Mouse (Mus musculus): ENCODE results near the gene Ccm2.
A peak's percentile ranks its signal among the peaks of the same experiment; 100 is the strongest.

Ccm2 gene

DNA sequence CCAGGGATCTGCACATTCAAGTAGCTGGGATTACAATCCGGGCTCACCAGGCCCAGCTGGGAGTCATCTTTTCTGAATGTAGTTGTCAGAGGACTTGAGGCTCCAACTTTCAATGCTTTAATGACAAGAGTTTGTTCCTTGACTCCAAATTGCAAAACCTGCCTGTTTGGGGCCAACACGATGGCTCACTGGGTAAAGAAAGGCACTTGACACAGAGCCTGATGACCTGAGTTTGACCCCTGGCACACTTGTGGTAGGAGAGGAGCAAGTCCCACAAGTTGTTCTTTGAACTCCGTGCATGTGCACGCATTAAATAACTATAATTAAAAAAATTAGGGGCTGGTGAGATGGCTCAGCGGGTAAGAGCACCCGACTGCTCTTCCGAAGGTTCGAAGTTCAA lies 16.7 kb upstream of the Ccm2 start:
- DNase-seq (ENCODE audit: low spot score in 2 of 2), result no peak

DNA sequence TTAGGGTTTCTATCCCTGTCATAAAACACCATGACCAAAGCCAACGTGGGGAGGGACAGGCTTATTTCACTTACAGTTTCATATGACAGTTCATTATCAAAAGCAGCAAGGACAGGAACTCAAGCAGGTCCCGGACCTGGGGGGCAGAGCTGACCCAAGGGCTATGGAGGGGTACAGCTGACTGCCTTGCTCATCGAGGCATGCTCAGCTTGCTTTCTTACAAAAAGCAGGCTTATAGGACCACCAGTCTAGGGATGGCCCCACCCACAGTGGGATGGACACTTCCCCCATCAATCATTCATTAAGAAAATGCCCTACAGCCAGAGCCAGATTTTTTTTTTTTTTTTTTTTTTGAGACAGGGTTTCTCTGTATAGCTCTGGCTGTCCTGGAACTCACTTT lies 15.9 kb upstream of the Ccm2 start:
- DNase-seq (ENCODE audit: low spot score in 2 of 2), result no peak

DNA sequence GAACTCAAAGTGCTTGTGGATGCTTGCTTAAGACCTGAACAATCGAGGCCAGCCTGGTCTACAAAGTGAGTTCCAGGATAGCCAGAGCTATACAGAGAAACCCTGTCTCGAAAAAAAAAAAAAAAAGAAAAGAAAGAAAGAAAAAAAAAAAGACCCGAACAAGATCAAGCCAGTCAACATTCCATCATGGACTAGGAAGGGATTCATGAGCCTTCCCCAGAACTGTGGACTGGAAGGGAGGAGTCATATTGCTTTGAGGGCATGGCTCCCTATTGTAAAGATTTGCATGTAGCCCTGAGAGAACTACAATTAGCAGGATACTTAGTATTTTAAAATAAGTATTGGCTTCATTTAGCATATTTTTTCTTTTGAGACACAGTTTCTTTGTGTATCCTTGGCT lies 2.0 kb upstream of the Ccm2 start:
- no peak for DNase-seq (ENCODE audit: low spot score in 2 of 2)

DNA sequence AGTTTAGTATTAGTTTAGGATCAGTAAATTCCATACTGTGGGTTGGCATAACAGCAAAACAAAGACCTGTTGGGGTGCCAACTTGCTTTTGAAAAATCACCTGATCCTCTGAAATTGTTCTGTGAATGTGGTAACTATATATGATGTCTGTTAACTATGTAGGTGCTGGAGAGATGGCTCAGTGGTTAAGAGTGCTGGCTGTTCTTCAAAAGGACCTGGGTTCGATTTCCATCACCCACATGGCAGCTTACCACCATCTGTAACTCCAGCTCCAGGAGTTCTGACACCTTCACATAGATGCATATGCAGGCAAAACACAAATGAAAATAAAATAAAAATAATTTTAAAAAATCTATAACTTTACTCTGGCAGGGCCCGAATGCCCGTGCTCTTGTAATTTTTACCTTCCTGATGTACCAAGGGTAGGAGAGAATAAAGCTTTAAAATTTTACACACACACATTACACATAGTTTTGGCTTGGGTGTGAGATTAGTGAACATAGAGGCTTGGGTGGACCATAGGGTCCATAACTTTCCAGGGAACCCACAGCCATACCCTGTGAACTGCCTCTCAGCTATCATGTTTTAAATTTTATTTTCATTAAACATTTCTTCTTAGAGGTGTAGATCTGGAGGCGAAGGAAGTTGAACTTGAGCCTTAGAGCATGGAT lies 1.4 kb upstream of the Ccm2 start:
- DNase-seq (ENCODE audit: low spot score in 2 of 2), result no peak

DNA sequence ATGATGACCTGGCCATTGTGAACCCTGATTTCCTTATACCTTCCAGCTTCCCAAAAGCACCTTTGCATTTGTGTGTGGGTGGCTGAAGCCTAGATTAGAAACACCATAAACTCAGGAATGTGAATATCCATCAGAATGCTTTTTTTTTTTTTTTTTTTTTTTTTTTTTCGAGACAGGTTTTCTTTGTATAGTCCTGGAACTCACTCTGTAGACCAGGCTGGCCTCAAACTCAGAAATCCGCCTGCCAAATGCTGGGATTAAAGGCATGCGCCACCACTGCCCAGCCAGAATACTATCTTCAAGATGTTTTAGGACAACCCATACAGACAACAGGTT lies 862 bp upstream of the Ccm2 start:
- no peak for DNase-seq (ENCODE audit: low spot score in 2 of 2)

DNA sequence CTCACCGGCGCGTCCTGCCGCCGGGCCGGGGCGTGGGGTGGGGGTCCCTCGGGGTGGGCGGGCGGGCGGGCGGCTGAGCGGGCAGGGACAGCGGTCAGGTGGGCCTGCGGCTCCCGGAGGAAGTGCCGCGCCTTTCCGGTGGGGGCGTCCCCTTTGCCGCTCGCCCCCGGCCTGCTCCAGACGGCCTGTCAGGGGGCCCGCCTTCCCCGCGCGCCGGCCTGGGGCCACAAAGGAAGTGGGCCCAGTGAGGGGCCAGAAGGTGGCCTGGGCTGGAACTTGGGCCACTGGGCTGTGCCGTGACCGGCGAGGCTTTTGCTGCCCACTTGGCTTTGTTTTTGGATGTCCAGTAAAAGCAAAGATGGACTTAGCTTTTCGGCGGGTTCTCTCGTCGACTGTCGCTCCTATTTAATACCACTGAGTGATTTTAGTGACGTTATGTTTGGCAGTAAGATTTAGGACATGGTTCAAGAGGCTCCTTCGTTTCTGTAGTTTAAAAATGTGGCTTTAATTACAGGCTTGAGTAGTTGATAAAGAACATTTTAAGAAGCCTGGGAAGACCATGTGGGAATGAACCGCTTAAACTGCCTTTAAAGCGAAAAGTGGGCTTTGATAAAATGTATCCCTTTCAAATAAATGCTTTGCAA lies 472 bp downstream of the Ccm2 start:
- DNase-seq (ENCODE audit: low spot score in 2 of 2), result peak; percentile 66 to 73

DNA sequence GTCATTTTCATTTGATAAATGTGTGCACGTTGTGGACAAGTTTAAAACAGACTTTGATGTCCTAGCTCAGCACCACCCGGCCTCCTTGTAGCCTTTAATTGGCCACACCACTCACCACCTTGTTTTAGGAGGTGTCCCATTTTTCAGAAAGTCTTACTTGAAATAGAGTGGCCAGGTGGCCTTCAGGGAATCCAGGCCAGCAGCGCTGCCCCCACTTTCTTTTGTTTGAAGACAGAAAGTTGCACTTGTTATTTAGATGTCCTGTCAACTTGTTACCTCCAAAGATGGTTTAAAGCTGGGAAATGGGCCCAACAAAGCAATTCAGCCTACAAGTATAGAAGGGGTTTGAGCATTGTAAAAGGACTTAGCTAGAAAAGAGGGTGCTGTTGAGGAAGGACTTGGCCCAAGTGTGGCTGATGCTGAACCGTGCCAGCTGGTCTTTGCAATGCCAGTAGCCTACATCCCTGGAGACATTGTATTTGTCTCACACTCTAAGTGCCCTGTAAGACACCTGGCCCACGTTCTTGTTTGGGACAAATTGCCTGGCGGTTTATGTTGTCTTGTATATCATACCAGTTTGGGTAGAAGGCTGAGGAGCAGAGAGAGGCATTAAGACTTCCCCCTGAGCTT lies 1.1 kb downstream of the Ccm2 start:
- DNase-seq (ENCODE audit: low spot score in 2 of 2), result no peak

DNA sequence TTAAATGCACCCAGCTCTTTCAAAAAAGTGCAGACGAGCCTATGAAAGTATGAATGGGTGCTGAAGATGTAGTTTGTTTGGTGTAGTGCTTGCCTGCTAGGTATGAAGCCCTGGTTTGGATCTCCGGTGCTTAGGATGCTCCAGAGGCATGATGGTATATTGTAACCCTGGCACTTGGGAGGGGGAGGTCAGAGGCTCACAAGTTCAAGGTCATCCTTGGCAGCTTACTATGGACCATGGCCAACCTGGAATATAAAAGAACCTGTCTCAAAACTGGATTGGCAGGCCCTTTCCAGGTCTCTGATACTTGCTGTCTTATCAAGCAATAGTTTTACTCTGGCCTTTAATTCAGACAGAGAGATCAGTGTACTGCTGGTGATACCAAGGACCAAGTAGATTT lies 3.1 kb downstream of the Ccm2 start:
- no peak for DNase-seq (ENCODE audit: low spot score in 2 of 2)

DNA sequence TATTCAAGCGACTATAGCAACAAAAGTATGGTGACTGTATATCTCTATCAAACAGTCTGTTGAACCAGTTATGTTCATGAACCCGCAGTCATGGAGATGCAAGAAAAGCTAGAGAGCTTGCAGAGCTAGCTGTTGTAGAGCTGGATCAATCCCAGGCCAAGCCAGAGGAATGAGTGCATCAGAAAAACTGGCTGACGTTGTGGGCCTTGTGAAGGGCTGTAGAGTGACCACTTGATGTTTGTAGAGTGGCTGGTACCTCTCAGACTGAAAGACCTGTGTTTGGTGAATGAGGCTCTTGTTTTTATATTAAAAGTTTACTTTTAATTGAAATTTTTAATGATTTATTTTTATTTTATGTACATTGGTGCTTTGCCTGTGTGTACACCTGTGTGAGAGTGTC lies 3.5 kb downstream of the Ccm2 start:
- DNase-seq (ENCODE audit: low spot score in 2 of 2), result no peak

DNA sequence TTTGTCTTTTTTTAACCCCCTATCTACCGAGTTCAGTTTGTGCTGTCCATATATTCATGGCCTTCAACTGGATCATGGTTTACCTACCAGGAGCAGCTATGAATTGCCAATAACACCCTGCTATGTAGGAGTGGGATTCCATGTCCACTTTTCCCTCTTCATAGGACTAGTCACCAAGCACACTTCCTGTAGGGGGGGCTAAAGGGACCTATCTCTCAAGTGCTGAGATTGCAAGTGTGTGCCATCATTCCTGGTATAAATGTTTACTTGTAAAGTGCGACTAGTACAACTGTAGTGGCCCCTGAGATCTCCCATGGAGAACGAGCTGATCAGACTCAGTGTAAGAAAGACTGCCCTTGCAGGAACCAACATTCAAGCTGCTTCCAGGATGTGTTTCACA lies 11.5 kb downstream of the Ccm2 start:
- DNase-seq (ENCODE audit: low spot score in 2 of 2), result no peak

DNA sequence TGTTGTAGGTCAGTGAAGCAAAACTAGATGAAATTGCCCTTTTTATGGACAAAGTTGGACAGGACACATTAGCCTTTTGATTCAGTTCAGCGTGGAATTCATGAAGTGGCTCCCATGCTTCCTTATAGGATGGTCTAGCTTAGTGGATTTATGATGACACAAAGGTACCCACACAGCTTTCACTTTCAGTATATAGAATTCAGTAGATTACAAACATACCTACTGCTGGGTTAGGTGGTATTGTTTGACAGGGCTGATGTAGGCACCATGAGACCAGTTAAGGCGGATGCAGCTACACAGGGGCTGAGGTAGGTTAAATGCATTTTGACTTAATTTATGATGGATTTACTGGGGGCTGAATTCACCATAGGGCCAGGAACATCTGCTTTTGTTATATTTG lies 13.3 kb downstream of the Ccm2 start:
- no peak for DNase-seq (ENCODE audit: low spot score in 2 of 2)

DNA sequence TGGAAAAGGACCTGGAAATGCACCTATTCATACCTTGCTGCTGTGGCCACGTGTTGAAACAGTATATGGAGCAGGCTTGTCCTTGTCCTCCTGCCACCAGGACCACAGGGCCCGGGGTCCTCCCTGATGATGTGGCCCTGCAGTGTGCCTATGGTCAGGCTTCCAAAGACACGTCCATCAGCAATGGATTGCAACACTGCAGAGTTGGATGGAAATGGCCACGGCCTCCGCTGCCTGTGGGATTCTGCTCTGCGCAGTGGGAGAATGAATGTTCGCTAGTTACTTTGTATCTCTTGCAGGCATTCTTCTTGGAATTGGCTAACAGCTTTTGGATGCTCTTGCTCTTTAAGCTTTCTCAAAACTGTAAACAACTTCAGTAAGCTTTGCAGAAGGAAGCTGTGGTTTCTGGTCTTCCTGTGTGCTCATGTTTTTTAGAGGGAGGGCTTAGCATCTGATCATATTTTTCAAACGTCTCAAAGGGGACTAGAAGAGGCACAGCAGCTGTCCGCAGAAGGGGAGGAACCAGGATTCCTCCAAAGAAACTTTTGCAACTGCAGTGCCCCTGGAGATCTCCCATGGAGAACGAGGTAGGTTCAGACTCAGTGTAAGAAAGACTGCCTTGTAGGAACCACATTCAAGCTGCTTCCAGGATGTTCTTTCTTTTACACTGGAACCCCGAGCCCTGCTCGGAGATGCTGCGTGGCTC lies 14.1 kb downstream of the Ccm2 start:
- no peak for DNase-seq (ENCODE audit: low spot score in 2 of 2)

DNA sequence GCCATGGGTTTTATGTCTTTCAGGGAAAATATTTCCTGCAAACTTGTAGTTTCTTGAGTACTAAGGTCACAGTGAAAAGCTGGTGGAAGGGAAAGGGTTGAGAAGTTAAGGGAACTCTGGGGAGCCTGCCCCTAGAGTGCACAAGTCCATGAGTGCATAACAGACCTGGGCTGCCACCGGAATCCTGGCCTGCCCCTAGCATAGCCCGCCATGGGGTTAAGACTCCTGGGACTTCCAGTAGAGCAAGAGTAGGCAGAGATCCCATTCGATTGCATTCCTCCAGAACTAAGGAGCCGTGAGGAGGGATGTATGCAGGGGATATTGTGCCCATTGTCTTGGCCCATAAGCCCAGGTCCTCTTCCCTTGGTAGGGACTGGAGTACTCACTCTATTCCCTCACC lies 14.8 kb downstream of the Ccm2 start:
- no peak for DNase-seq (ENCODE audit: low spot score in 2 of 2)

DNA sequence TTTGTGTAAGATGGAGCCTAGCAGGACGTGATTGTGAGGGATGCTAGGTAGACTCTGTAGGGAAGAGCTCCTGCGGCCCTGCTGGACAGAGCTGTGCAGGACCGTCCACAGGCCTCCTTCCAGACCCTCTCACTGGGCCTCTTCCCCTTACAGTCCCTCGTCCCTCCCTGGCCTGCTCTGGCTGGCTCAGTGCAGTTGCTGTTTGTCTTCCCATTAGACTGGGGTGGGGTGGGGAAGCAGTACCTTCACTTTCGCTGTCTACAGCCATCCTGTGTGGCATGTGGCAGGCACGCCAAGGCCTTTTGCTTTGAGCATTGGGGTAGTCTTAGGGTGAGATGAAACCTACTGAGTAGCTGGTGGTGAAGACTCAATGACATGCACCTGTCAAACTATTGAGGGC lies 15.7 kb downstream of the Ccm2 start:
- DNase-seq (ENCODE audit: low spot score in 2 of 2), result no peak

DNA sequence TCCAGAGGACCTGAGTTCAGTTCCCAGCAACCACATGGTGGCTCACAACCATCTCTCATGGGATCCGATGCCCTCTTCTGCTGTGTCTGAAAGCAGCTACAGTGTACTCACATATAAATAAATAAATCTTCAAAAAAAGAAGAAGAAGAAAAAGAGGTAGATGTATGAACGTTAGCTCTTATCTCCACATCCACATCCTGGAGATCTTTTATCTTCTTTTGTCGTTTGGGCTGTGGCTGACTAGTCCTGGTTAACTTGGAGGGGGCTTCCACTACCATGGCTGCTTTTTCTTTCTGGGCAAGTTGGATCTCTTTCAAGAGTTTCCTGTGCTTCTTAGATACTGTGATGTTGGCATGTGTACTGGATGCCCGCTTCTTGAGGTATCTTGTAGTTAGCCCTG lies 16.5 kb downstream of the Ccm2 start:
- DNase-seq (ENCODE audit: low spot score in 2 of 2), result no peak

DNA sequence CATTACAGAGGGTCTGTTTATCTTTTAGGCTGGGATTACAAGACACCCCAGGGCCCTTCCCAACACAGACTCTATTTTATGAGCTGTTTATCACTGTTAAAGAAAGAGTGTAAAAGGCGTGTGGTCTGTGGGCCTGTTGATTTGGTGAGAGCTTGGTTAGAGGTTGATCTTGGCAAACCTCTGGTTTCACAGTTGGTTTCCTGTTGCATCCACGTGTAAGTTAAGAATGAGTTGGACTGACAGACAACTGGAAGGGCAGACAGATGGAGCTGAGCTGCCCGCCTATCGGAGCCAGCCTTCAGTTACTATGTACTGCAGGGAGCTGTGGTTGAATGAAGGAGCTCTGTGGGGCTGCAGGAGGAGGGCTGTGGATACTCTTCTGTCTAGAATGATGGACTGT lies 19.8 kb downstream of the Ccm2 start:
- DNase-seq (ENCODE audit: low spot score in 2 of 2), result no peak

DNA sequence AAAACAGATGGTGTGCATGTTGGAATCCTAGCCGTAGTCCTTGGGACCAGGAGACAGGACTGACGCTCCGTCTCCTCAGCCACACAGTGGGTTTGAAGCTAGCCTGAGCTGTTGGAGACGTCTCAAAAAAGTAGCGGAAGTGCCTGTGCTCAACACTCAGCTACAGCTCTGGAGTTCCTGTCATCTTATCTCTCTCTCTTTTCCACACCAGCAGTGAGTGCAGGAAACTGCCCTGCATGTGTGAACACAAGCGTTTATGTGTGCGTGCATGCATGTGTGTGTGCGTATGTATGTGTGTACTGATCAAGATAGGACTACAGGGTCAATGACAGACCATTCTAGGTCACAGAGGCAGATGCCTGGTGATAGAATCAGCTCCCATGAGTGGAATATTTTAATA lies 21.3 kb downstream of the Ccm2 start:
- no peak for DNase-seq (ENCODE audit: low spot score in 2 of 2)

DNA sequence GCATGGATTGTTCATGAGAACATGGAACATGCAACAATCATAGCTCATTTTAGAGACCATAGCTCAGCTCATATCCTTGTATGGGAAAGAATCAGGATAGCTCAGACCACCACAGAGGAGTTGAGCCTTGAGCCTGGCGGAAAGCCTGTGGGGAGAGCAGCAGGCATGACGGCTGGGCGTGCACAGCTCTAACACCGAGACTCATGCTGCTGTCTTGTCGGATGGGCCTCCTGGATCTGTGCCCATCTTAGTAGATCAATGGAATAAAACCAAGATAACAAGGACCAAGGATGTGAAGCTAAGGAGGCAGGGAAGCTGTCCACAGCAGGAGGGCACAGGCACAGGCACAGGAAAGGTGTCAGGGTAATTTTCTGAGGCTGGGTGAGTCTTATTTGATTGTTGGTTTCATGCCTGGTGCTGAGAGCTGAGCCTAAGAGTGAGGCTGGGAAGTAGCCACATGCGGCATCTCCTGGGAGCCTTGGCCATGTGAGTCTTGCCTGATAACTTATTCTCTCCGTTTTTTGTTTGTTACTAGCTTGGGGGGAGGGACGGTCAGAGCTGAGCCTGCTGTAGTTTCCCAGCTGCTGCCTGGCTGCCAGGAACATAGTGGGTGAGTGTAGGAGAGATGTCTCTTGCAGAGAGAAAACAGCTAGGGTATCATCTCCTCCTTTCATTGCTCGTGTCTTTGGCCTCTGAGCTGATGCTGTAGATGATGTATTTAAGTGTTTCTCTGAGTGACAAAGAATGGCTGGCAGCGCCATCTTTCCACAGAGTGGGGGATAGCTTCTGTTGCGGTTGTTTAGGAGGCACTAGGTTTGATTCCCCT lies 22.1 kb downstream of the Ccm2 start:
- peak; percentile 47 to 58 for DNase-seq (ENCODE audit: low spot score in 2 of 2)

DNA sequence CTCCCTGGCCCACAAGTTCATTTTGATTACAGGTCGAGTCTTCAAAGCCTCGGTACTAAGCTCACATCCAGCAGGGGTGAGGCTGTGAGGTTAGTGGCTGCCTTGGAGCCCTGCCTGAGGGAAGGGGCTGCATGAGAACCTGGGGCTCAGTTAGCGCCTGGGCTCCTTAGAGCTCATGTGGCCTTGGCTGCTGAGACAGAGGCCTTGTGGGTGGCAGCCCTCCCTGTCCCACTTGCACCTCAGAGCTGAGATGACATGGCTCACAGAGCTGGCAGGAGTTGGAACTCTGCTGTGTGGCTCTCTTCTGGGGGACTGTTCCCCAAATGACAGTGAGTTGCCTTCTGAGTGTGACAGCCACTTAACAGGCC lies 22.7 kb downstream of the Ccm2 start:
- DNase-seq (ENCODE audit: low spot score in 2 of 2), result no peak

DNA sequence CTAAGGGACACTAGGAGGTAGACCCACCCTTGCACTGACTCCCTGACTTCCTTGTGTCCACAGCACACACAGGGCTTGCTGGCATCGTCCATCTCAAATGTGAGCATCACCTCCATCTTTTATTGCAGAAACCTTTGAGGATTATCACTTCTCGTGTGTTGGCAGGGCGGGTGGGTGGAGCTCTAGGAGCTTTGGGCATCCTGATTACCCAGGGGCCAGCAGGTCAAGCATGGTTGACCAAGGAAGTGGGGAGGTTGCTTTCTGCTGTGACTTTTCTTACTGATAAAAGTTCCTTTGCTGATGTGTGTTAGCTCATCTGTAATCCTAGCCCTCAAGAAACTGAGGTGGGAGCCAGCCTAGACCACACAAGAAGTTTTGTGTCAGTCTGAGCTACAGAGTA lies 29.5 kb downstream of the Ccm2 start:
- DNase-seq (ENCODE audit: low spot score in 2 of 2), result no peak

DNA sequence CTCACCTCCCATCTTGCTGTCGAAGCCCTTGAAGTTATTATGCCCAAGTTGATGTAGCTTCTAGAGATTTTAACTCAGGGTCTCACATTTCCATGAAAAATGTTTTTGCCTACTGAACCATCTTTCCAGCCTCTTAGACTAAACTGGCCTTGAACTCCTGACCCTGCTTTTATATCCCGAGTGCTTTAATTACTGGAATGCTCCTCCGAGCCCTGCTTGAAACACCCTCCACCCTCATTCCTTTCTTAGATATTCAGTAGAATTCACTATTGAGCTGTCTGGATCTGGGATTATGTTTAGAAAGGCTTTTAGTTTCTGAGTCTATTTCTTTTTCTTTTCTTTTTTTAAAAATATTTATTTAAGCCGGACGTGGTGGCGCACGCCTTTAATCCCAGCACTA lies 32.7 kb downstream of the Ccm2 start:
- no peak for DNase-seq (ENCODE audit: low spot score in 2 of 2)

DNA sequence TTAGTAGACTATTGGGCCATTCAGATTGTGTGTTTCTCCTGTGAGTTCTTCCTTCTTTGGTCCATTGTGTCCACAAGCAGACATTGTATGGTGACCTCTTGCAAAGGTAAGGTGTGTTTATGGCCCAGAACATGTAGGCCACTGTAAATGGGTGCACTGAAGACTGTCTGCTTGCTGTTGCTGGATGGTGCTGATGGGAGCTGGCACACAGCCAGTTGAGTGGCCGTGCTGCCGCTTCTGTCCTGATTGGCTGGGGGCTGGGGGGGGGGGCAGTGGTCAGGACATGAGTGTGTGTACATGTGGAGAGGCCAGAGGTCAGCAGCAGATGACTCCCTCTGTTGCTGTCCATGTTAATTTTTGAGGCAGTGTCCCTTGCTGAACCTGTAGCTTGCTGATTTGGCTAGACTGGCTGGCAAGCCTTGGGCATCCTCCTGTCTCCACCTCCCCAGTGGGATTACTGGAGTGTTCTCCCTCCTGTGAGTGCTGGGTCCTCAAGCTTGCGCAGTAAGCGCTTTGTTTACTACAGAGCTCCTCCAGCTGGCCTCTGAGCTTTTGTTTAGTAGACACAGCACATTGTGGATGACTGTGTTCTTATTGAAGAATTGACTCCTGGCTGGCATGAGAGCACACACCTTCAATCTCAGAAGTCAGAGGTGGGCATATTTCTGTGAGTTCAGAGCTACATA lies 33.5 kb downstream of the Ccm2 start:
- DNase-seq (ENCODE audit: low spot score in 2 of 2), result no peak

Data from right cerebral cortex, postnatal 10 days (tissue).